Mouse (Mus musculus) Muller cell, postnatal 12 days (primary cell): ENCODE results near the gene Gpbp1.
A peak's percentile ranks its signal among the peaks of the same experiment; 100 is the strongest.

ENCODE experiments used
- DNase-seq: peaks from one replicate; pipeline ENCODE4 v3.0.0-alpha.2; 2015; ENCODE audit errors: inconsistent ontology term

Gene Gpbp1

GRCm38 (mm10) chr13:111489802-111490723 lies at the start of gene Gpbp1:
TSS of gene Gpbp1 (minus strand) at chr13:111490111.
- DNase-seq, result peak; percentile 100

- no peak for DNase-seq
These were observed 47.8 kb upstream of the Gpbp1 start for GRCm38 (mm10) chr13:111537718-111538117.

- no peak for DNase-seq
These were observed 46.4 kb upstream of the Gpbp1 start for GRCm38 (mm10) chr13:111536207-111536887.

- no peak for DNase-seq
These were observed 44.2 kb upstream of the Gpbp1 start for GRCm38 (mm10) chr13:111534131-111534530.

GRCm38 (mm10) chr13:111532178-111532948 lies 42.5 kb upstream of the Gpbp1 start:
- no peak for DNase-seq

- DNase-seq, result no peak
These were observed 41.8 kb upstream of the Gpbp1 start for GRCm38 (mm10) chr13:111531701-111532100.

- no peak for DNase-seq
These were observed 34.4 kb upstream of the Gpbp1 start for GRCm38 (mm10) chr13:111524277-111524676.

- DNase-seq, result no peak
These were observed 32.4 kb upstream of the Gpbp1 start for GRCm38 (mm10) chr13:111522336-111522735.

- DNase-seq, result no peak
These were observed 30.5 kb upstream of the Gpbp1 start for GRCm38 (mm10) chr13:111520456-111520855.

GRCm38 (mm10) chr13:111518332-111518731 lies 28.4 kb upstream of the Gpbp1 start:
- DNase-seq, result no peak

- DNase-seq, result no peak
These were observed 26.7 kb upstream of the Gpbp1 start for GRCm38 (mm10) chr13:111516385-111517150.

GRCm38 (mm10) chr13:111509385-111509784 lies 19.5 kb upstream of the Gpbp1 start:
- DNase-seq, result no peak

GRCm38 (mm10) chr13:111508645-111509044 lies 18.7 kb upstream of the Gpbp1 start:
- no peak for DNase-seq

- DNase-seq, result no peak
These were observed 4.6 kb upstream of the Gpbp1 start for GRCm38 (mm10) chr13:111494330-111495029.

GRCm38 (mm10) chr13:111491046-111491756 lies 1.3 kb upstream of the Gpbp1 start:
- DNase-seq, result no peak

- no peak for DNase-seq
These were observed 459 bp downstream of the Gpbp1 start for GRCm38 (mm10) chr13:111489502-111489801.

- peak; percentile 44 for DNase-seq
These were observed 1.0 kb downstream of the Gpbp1 start for GRCm38 (mm10) chr13:111488651-111489501.

GRCm38 (mm10) chr13:111477695-111478094 lies 12.2 kb downstream of the Gpbp1 start:
- no peak for DNase-seq

GRCm38 (mm10) chr13:111470562-111471237 lies 19.2 kb downstream of the Gpbp1 start:
- no peak for DNase-seq
